Mouse (Mus musculus) heart, embryonic 13.5 days (tissue): ENCODE results near the gene Txnrd3. TPM values are rescaled to one million over a fixed set of nuclear protein-coding genes. Genes with fewer than 3 reads are reported as not detected.

Source experiments
- ATAC-seq: fragments of 200-750 bp; cut with Nextera tagmentation; 2 replicates; pipeline ENCODE4 v1.8.0; 2017; ENCODE audit warnings: moderate TSS enrichment; ENCODE audit not compliant: insufficient number of reproducible peaks, low FRiP score, low TSS enrichment; ENCODE audit errors: extremely low read depth
- H3K27ac ChIP-seq: fragments of 300-500 bp; sonication (generic); replicated peaks from 2 replicates; pipeline ENCODE4 v1.5.1; 2015; ENCODE audit warnings: moderate library complexity, mild to moderate bottlenecking, inconsistent platforms
- H3K27me3 ChIP-seq: fragments of 300-500 bp; sonication (generic); replicated peaks from 2 replicates; pipeline ENCODE4 v1.6.1; 2015; ENCODE audit warnings: mild to moderate bottlenecking, inconsistent platforms
- H3K36me3 ChIP-seq: fragments of 300-500 bp; sonication (generic); 2 replicates; pipeline ENCODE4 v1.6.1; 2015; ENCODE audit warnings: mild to moderate bottlenecking, inconsistent platforms
- H3K4me1 ChIP-seq: fragments of 300-500 bp; sonication (generic); 2 replicates; pipeline ENCODE4 v1.6.1; 2015; ENCODE audit warnings: inconsistent platforms
- H3K4me2 ChIP-seq: fragments of 300-500 bp; sonication (generic); 2 replicates; pipeline ENCODE4 v1.6.1; 2015; ENCODE audit warnings: inconsistent platforms, mild to moderate bottlenecking, moderate library complexity
- H3K4me3 ChIP-seq: fragments of 300-500 bp; sonication (generic); 2 replicates; pipeline ENCODE4 v1.5.1; 2015; ENCODE audit warnings: moderate library complexity, mild to moderate bottlenecking, inconsistent platforms
- H3K9ac ChIP-seq: fragments of 300-500 bp; sonication (generic); 2 replicates; pipeline ENCODE4 v1.6.1; 2015; ENCODE audit warnings: inconsistent platforms, mild to moderate bottlenecking, moderate library complexity
- H3K9me3 ChIP-seq: fragments of 300-500 bp; sonication (generic); 2 replicates; pipeline ENCODE4 v1.6.1; 2016; ENCODE audit warnings: inconsistent platforms
- WGBS: fragments of 180-500 bp; shearing (Covaris S2); methylation state at CpG from one replicate; pipeline ENCODE4 v1.1.7; 2015; ENCODE audit warnings: mixed read lengths; 5-methylcytosine and 5-hydroxymethylcytosine counted together
- polyA plus RNA-seq: library from polyadenylated mRNA; unstranded; fragments of >200 nt; fragmentation: Nextera tagmentation; extraction: Ambion mirVana; gene quantifications from 2 replicates; pipeline ENCODE4 v1.2.1, GENCODE M21; 2015

Txnrd3 gene
- polyA plus RNA-seq, 1 experiment from 2014 or later, result 9.1 TPM

DNA sequence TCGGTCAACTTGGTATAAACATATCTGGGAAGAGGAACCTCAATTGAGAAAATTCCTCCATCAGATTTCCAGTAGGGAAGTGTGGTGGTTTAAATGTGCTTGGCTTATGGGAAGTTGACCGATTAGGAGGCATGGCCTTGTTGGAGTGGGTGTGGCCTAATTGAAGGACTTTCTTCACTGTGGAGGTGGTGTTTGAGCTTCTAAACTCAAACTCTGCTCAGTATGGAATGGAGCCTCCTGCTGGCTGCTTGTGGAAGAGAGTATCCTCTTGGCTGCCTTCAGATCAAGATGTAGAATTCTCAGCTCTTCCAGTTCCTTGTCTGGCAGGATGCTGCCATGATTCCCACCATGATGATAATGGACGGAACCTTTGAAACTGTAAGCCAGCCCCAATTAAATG, 21.1 kb upstream of the Txnrd3 start:
- no peak overlapping the region for H3K4me3 ChIP-seq

DNA sequence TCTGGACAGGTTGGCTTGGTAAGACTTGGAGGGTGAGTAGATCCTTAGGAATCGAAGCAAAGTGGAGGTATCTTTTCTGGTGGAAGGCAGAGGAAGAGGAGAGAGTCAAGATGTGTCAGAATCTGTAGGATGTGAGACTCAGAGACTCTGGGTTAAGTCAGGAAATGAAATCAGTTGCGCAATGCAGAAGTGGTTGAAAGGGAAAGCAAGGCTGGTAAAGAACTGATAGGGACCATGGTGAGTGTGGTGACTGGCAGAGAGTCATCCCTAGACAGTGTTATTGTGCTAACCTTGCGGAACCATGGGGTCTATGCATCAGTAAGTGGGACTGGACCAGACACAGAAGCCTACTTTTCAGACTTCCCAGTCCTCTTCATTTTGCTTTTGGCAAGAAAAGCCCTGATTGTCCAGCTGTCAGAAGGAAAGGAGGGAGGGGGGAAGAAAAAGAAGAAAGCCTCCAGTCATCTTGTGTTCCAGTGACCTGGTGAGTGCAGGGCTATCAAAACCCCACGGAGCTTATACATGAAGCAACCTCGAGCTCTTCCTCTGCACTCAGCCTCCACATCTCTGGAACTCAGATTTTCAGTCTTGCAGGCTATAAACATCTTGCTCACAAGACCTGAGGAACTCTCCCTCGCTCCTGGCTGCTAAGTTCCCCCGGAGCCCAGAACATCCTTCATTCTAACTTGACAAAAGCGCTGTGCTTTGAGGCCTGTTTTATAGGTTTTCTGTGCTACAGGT, 15.6 kb upstream of the Txnrd3 start:
- no peak for ATAC-seq
- 58% methylated on average over 8 of the region's 8 CpGs for WGBS

More for the DNA sequence above, 21.1 kb upstream of the Txnrd3 start:
- H3K27ac ChIP-seq, result no peak overlapping the region
- H3K36me3 ChIP-seq, result no peaks in the 10 kb centered on the region
- no peaks in the 10 kb centered on the region for H3K9me3 ChIP-seq
- no peak overlapping the region for H3K9ac ChIP-seq
- ATAC-seq, result no peak
- no peaks in the 10 kb centered on the region for H3K4me1 ChIP-seq
- 71% methylated on average over 3 of the region's 3 CpGs for WGBS
- 0 out of 2 replicates have a peak, but pooled peaks cover 2% of the 10 kb centered on the region for H3K27me3 ChIP-seq
- H3K4me2 ChIP-seq, result no peak overlapping the region

DNA sequence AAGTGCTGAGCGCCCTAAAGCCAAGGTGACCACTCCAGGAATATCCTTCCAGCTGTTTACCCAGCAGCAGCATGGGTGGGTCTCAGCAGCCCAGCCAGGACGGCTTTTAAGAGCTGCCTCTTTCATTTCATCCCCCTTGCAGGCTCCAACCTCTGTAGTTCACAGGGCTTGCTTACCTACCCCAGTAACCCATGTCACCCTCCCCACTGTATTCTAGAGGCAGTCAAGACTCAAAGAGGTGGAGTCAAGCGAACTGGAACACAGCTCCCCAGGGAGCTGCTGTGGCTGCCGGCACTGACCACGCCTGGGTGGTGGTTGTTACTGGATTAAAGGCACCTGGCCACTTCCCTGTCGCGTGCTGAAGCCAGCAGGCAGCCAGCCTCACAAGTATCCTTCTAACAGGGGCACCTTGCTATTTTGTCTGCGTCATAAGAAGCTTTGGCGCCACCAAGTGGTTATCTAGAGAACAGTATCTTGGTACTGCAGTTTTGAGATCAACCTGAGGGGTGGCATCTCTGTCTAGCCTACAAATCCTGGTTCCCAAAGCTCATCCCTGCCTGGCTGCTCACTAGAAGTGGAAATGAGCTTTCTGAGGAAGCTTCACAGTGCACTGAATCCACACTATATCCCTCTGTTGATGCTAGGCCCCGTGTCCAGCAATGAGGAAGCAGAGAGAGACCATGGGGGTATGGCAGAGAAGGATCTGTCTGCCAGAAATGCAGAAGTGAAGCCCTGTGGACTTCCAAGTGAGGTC, 11.8 kb upstream of the Txnrd3 start:
- ATAC-seq, result no peak; the same call in 1 of the 2 replicates
- Histone ChIP-seq H3K4me3 (no peak overlapping the region), H3K27me3 (peaks cover 22% of the 10 kb centered on the region), H3K4me2 (0 out of 2 replicates have a peak overlapping the region, but pooled peaks have one; percentile 36), H3K4me1 (peaks cover 16% of the 10 kb centered on the region), H3K36me3 (no peaks in the 10 kb centered on the region), H3K9me3 (no peaks in the 10 kb centered on the region), H3K9ac (0 out of 2 replicates have a peak overlapping the region, but pooled peaks have one; percentile 42), H3K27ac (no peak overlapping the region)
- 11% methylated on average over 10 of the region's 10 CpGs for WGBS

More for the DNA sequence above, 15.6 kb upstream of the Txnrd3 start:
- Histone ChIP-seq H3K27ac (no peak overlapping the region), H3K4me3 (no peak overlapping the region), H3K36me3 (no peaks in the 10 kb centered on the region), H3K9me3 (no peaks in the 10 kb centered on the region), H3K9ac (no peak overlapping the region), H3K27me3 (peaks cover 22% of the 10 kb centered on the region), H3K4me2 (no peak overlapping the region), H3K4me1 (peaks cover 4% of the 10 kb centered on the region; the same call in 1 of the 2 replicates)

- H3K27ac ChIP-seq, result no peak overlapping the region
- ATAC-seq, result no peak
- 68% methylated on average over 7 of the region's 7 CpGs for WGBS
- H3K36me3 ChIP-seq, result no peaks in the 10 kb centered on the region
- H3K27me3 ChIP-seq, result peaks cover 19% of the 10 kb centered on the region
- H3K4me3 ChIP-seq, result no peak overlapping the region
- H3K4me2 ChIP-seq, result no peak overlapping the region
- H3K4me1 ChIP-seq, result peaks cover 16% of the 10 kb centered on the region
- H3K9ac ChIP-seq, result no peak overlapping the region
- no peaks in the 10 kb centered on the region for H3K9me3 ChIP-seq
These were observed 10.7 kb upstream of the Txnrd3 start for GRCm38 (mm10) chr6:89633115-89633514.

DNA sequence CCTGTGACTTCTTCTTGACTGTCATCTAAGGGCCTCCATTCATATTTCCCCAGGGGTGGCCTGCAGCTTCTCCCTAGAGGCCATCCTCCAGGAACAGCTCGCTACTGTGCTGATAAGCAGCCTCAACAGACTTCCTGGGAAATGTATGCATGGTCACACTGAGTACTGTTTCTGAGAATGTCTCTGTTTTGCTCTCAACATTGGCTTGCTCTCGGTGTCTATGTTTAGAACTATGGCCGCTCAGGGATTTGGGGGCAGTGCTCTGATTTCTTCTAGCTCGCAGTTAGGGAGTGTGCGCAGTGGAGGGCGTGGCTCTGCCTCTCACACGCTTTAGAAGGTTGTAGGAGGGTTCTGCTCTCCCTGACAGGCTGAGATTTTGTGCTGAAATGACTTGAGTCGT, 9.4 kb upstream of the Txnrd3 start:
- Histone ChIP-seq H3K9me3 (no peaks in the 10 kb centered on the region), H3K9ac (no peak overlapping the region), H3K4me1 (peaks cover 16% of the 10 kb centered on the region), H3K27ac (peak overlapping the region; percentile 37), H3K36me3 (no peaks in the 10 kb centered on the region), H3K4me2 (peak overlapping the region; percentile 27), H3K27me3 (peaks cover 8% of the 10 kb centered on the region), H3K4me3 (no peak overlapping the region)
- ATAC-seq, result no peak
- WGBS, result 14% methylated on average over 8 of the region's 8 CpGs

DNA sequence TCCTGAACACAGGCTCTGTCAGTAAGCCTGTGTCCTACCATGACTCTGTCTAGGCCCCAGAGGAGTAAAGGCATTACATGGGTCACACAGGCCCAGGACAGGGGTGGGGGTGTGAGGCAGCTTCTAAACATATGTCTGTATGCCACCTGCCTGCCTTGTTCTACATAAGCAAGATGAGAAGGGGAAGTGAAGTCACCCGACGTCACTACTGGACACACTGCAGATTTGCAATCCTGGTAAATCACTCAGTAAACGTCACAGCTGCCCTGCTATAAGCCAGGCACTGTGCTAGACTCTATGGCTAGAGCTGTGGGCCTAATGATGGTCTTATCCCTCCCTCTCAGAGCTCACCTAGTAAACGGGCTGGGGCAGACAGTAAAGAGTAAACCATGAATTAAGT, 5.8 kb upstream of the Txnrd3 start:
- 71% methylated on average over 4 of the region's 4 CpGs for WGBS

DNA sequence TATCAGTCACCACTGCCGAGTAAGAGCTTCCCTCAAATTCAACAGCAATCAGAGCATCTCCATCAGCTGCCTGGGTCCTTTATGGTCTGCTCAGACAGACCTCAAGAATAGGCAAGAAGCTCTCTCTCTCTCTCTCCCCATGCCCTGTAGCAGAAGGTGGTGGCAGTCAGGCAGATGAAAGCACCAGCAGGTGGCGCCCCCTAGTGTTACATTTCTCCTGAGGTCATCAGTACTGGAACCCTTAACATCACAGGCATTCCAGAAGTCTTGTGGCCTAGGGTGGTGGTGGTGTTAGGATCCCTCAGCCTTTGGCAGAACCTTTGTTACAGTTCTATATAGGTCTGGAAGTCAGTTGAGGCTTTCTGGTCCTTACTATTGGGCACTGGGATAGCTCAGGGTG, 4.8 kb upstream of the Txnrd3 start:
- no peak overlapping the region for H3K4me3 ChIP-seq
- no peak overlapping the region for H3K27ac ChIP-seq
- H3K36me3 ChIP-seq, result no peaks in the 10 kb centered on the region
- H3K9ac ChIP-seq, result no peak overlapping the region
- H3K4me2 ChIP-seq, result no peak overlapping the region
- ATAC-seq, result no peak
- H3K4me1 ChIP-seq, result peaks cover 17% of the 10 kb centered on the region
- WGBS, result 33% methylated on average over 2 of the region's 2 CpGs
- H3K27me3 ChIP-seq, result no peaks in the 10 kb centered on the region
- H3K9me3 ChIP-seq, result no peaks in the 10 kb centered on the region

More for the DNA sequence above, 5.8 kb upstream of the Txnrd3 start:
- Histone ChIP-seq H3K4me1 (peaks cover 12% of the 10 kb centered on the region), H3K4me2 (no peak overlapping the region), H3K36me3 (no peaks in the 10 kb centered on the region), H3K9ac (no peak overlapping the region), H3K27ac (no peak overlapping the region), H3K27me3 (no peaks in the 10 kb centered on the region), H3K4me3 (no peak overlapping the region), H3K9me3 (no peaks in the 10 kb centered on the region)
- no peak for ATAC-seq

- H3K4me2 ChIP-seq, result peak overlapping the region; percentile 94
- no peaks in the 10 kb centered on the region for H3K27me3 ChIP-seq
- peak overlapping the region; percentile 93 for H3K27ac ChIP-seq
- H3K36me3 ChIP-seq, result no peaks in the 10 kb centered on the region
- under 1% methylated on average over 41 of the region's 41 CpGs for WGBS
- H3K4me3 ChIP-seq, result peak overlapping the region; percentile 80
- peak; percentile 81 for ATAC-seq
- H3K9me3 ChIP-seq, result no peaks in the 10 kb centered on the region
- H3K4me1 ChIP-seq, result peaks cover 7% of the 10 kb centered on the region
- peak overlapping the region; percentile 83 for H3K9ac ChIP-seq
These were observed 685 bp downstream of the Txnrd3 start for GRCm38 (mm10) chr6:89644271-89645075.

DNA sequence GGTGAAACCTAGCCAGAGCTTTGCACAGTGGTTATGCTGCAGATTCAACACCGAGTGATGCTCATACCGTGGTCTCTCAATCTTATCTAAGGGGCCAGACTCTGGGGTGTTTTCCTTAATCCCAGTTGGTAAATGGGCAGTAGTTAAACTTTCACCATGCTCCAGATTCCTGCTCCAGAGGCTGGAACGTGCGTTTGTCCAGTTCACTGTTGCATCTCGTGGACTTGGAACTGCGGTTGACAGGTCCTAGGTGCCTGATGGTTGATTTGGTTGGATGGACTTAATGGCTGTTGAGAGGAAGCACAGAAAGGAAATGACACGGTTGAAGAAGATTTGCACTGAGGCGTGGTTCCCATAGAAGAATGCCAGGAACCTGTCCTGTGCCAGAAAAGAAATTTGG, 6.1 kb downstream of the Txnrd3 start:
- no peak overlapping the region for H3K27ac ChIP-seq
- 75% methylated on average over 8 of the region's 8 CpGs for WGBS
- H3K4me2 ChIP-seq, result no peak overlapping the region
- no peaks in the 10 kb centered on the region for H3K9me3 ChIP-seq
- no peak for ATAC-seq
- H3K4me3 ChIP-seq, result no peak overlapping the region
- H3K27me3 ChIP-seq, result no peaks in the 10 kb centered on the region
- H3K4me1 ChIP-seq, result no peaks in the 10 kb centered on the region
- 0 out of 2 replicates have a peak, but pooled peaks cover 2% of the 10 kb centered on the region for H3K36me3 ChIP-seq
- no peak overlapping the region for H3K9ac ChIP-seq

DNA sequence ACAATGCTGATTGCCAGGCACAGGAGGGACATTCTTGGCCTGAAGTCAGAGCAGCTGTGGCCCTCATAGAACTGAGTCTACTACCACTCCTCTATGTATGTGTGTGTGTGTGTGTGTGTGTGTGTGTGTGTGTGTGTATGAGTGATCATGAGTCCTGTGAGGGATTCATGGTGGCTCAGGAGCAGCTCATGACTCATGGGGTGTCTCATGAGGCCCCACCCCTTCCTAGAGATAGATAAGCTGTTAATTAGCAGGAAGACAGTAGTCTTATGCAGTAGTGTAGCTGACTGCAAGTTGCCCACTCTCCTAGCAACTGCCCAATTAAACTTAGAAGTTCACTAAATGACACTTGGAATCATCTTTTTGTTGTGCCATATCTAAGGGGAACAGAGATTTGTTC, 8.0 kb downstream of the Txnrd3 start:
- Histone ChIP-seq H3K4me3 (no peak overlapping the region), H3K36me3 (0 out of 2 replicates have a peak, but pooled peaks cover 2% of the 10 kb centered on the region), H3K4me2 (no peak overlapping the region), H3K27ac (no peak overlapping the region), H3K4me1 (no peaks in the 10 kb centered on the region), H3K27me3 (no peaks in the 10 kb centered on the region), H3K9ac (no peak overlapping the region), H3K9me3 (no peaks in the 10 kb centered on the region)
- ATAC-seq, result no peak

DNA sequence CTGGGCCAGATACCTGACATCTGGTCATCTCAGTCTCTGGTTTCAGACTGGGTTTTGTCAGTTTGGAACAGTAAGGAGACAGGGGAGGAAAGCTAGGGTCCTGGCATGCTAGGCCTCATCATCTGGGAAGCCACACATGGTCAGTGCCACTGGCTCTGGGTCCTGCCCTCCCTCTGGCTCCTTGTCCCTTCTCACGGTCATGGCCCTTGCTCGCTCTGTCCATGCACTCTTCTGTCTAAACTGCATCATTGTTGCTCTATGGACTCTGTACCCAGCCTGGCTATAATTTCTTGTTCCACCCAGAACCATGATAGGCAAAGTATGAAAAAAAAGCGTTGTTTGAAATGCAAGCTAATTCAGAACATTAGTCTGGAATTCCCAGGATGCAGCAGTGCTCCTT, 11.2 kb downstream of the Txnrd3 start:
- no peaks in the 10 kb centered on the region for H3K9me3 ChIP-seq
- no peak overlapping the region for H3K27ac ChIP-seq
- H3K9ac ChIP-seq, result no peak overlapping the region
- 87% methylated on average over 3 of the region's 3 CpGs for WGBS
- H3K4me1 ChIP-seq, result peaks cover 11% of the 10 kb centered on the region
- 0 out of 2 replicates have a peak, but pooled peaks cover 2% of the 10 kb centered on the region for H3K36me3 ChIP-seq
- H3K4me2 ChIP-seq, result no peak overlapping the region
- no peak overlapping the region for H3K4me3 ChIP-seq
- H3K27me3 ChIP-seq, result no peaks in the 10 kb centered on the region
- ATAC-seq, result no peak
